Mouse (Mus musculus): ENCODE measurements around the gene Ywhaq. TPM values are rescaled to one million over a fixed set of nuclear protein-coding genes. Genes with fewer than 3 reads are reported as not detected.

Ywhaq gene
- polyA plus RNA-seq, 1 experiment: 101 TPM

DNA sequence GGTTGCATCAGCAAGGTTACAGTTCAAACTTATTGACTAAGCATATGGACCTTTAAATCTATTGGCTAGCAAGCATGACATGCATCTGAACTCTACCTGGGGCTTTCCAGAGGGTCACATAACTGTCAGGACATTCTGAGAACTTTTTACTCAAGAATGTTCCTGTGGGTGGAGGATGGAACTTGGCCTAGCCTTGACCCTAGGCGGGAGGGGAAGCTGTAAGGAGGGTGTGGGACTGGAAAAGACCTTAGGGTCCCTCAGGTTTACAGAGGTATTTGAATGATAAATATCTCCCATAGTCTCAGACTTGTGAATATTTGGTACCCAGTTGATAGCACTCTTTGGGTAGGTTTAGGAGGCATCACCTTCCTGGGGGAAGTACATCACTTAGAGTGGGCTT is 11.6 kb upstream of the Ywhaq start:
- Histone ChIP-seq H3K36me3 (ENCODE audit: control insufficient read depth, insufficient read depth, low read length) (no peaks in the 10 kb centered on the region), H3K27ac (ENCODE audit: control insufficient read depth, insufficient read depth, low read depth, low read length) (no peak overlapping the region), H3K27me3 (ENCODE audit: control insufficient read depth, insufficient read depth, low read length) (no peaks in the 10 kb centered on the region), H3K4me3 (ENCODE audit: control insufficient read depth, low read depth, low read length) (no peak overlapping the region), H3K4me1 (ENCODE audit: control insufficient read depth, insufficient read depth, low read length) (peaks cover 3% of the 10 kb centered on the region)
- TF ChIP-seq CTCF (IDR thresholded peaks at IDR 0.05; ENCODE audit: control insufficient read depth, insufficient read depth, insufficient replicate concordance, low read depth, low read length) (no peak), POLR2A (IDR thresholded peaks at IDR 0.05; ENCODE audit: control insufficient read depth, low read depth, low read length) (no peak)

DNA sequence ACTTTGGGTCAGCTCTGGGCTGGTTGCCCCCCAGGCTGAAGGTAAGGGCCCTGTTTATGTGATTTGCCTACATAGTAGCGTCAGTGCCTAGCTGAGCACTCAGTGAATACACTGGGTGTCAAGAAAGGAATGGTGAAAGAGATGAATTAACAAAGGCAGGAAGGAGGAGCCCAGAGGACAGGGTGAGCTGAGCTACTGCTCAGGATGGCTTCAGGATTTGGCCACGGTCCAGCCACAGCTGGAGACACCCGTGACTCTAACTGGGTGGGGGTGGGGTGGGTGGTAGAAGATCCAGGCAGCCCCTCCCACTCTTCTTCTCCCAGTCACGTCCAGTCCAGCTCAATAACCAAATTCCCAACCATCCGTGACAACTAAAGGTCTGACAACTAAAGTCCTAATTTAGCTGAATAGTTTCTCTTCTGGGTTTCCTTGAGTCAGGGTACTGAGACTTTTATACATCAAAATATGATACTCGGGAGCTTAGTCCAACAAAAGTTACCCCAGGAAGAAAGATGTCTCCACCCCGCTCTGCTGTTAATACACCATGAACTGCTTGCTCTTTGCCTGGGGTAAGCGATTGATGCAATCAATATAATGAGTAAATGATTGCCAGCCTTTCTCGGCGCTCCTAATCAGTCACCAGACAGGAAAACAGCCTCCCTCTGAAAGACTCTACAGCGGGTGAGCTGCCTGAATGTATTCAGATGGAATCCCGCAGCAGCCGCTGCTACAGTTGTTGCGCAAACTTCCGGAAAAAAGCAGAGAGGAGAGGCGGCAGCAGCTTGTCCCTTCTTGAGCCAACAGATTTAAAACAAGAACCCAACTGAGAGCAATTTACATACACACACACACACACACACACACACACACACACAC is 8.9 kb upstream of the Ywhaq start:
- no peak overlapping the region for H3K4me3 ChIP-seq (ENCODE audit: control insufficient read depth, low read depth, low read length)
- H3K36me3 ChIP-seq (ENCODE audit: control insufficient read depth, insufficient read depth, low read length): no peaks in the 10 kb centered on the region
- TF ChIP-seq POLR2A (IDR thresholded peaks at IDR 0.05; ENCODE audit: control insufficient read depth, low read depth, low read length) (no peak), CTCF (IDR thresholded peaks at IDR 0.05; ENCODE audit: control insufficient read depth, insufficient read depth, insufficient replicate concordance, low read depth, low read length) (no peak)
- peaks cover 3% of the 10 kb centered on the region for H3K4me1 ChIP-seq (ENCODE audit: control insufficient read depth, insufficient read depth, low read length)
- H3K27me3 ChIP-seq (ENCODE audit: control insufficient read depth, insufficient read depth, low read length): no peaks in the 10 kb centered on the region
- peak overlapping the region; percentile 45; the same call in 1 of the 2 replicates for H3K27ac ChIP-seq (ENCODE audit: control insufficient read depth, insufficient read depth, low read depth, low read length)

DNA sequence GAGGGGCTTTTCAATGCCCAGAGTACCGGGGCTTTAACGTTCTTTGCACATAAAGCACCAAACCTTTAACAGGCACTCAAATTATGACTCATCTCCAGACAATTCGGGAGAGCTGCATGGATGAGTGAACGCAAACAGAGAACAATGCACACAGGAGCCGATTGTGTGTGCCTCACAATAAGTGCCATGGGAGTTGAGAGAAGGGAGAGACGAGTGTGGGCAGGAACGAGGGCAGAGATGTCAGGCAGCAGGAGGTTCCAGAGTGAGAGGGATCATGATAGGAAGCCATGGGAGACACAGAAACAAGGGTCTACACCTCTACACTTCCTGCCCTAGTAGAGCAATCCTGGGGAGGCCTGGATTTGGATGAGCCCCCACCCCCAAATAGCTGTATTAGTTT is 7.2 kb upstream of the Ywhaq start:
- H3K27ac ChIP-seq (ENCODE audit: control insufficient read depth, insufficient read depth, low read depth, low read length): no peak overlapping the region
- H3K27me3 ChIP-seq (ENCODE audit: control insufficient read depth, insufficient read depth, low read length): no peaks in the 10 kb centered on the region
- H3K4me1 ChIP-seq (ENCODE audit: control insufficient read depth, insufficient read depth, low read length): peaks cover 3% of the 10 kb centered on the region
- TF ChIP-seq POLR2A (IDR thresholded peaks at IDR 0.05; ENCODE audit: control insufficient read depth, low read depth, low read length) (no peak), CTCF (IDR thresholded peaks at IDR 0.05; ENCODE audit: control insufficient read depth, insufficient read depth, insufficient replicate concordance, low read depth, low read length) (no peak)
- no peaks in the 10 kb centered on the region for H3K36me3 ChIP-seq (ENCODE audit: control insufficient read depth, insufficient read depth, low read length)
- no peak overlapping the region for H3K4me3 ChIP-seq (ENCODE audit: control insufficient read depth, low read depth, low read length)

DNA sequence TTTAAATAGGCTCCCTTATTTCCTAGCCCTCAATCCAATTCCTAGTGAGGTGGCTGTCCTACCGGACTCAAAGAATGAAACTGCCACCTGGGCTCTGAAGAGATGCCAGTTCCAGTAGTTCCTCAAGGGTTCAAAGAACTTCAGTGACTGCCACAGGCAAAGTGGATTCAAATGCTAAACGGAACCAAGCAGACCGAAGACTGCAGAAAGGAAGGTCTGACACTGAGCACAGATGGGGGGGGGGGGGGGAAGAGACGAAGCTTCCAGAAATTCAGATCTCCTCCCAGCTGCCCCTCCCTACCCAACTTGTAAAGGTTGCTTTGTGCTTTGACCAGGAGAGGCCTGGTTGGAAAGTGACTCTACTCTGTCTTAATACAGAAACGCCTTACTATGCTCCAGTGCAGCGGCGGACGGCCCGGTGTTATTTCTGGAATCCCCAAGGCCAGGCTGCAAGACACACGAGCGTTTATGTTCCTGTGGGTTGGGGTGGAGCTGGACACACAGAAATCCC is 1.2 kb upstream of the Ywhaq start:
- peak overlapping the region; percentile 93 for H3K4me3 ChIP-seq (ENCODE audit: control insufficient read depth, low read depth, low read length)
- peaks cover 4% of the 10 kb centered on the region for H3K4me1 ChIP-seq (ENCODE audit: control insufficient read depth, insufficient read depth, low read length)
- peak overlapping the region; percentile 75 for H3K27ac ChIP-seq (ENCODE audit: control insufficient read depth, insufficient read depth, low read depth, low read length)
- no peaks in the 10 kb centered on the region for H3K27me3 ChIP-seq (ENCODE audit: control insufficient read depth, insufficient read depth, low read length)
- TF ChIP-seq POLR2A (IDR thresholded peaks at IDR 0.05; ENCODE audit: control insufficient read depth, low read depth, low read length) (no peak), CTCF (IDR thresholded peaks at IDR 0.05; ENCODE audit: control insufficient read depth, insufficient read depth, insufficient replicate concordance, low read depth, low read length) (no peak)
- no peaks in the 10 kb centered on the region; the same call in 1 of the 2 replicates for H3K36me3 ChIP-seq (ENCODE audit: control insufficient read depth, insufficient read depth, low read length)

DNA sequence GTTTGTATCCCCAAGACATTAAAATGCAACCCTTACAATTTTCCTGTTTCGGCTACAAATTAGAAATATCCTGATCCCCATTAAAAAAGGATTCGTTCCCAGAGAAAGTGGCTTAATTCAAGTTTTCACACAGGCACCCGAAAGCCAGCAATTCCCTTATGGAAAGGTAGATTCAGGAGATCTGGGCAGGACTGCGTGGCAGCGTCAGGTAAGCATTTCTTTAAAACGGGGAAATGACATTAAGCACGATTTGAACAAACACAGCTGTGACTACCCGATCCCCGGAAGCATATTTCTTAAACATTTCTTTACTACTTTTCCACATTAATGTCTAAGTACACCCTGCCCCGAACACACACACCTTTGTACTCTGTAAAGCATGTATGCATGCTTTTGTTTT is 646 bp upstream of the Ywhaq start:
- peak overlapping the region; percentile 93 for H3K4me3 ChIP-seq (ENCODE audit: control insufficient read depth, low read depth, low read length)
- TF ChIP-seq CTCF (IDR thresholded peaks at IDR 0.05; ENCODE audit: control insufficient read depth, insufficient read depth, insufficient replicate concordance, low read depth, low read length) (no peak), POLR2A (IDR thresholded peaks at IDR 0.05; ENCODE audit: control insufficient read depth, low read depth, low read length) (no peak)
- H3K36me3 ChIP-seq (ENCODE audit: control insufficient read depth, insufficient read depth, low read length): no peaks in the 10 kb centered on the region; the same call in 1 of the 2 replicates
- no peaks in the 10 kb centered on the region for H3K27me3 ChIP-seq (ENCODE audit: control insufficient read depth, insufficient read depth, low read length)
- peaks cover 4% of the 10 kb centered on the region for H3K4me1 ChIP-seq (ENCODE audit: control insufficient read depth, insufficient read depth, low read length)
- peak overlapping the region; percentile 70 for H3K27ac ChIP-seq (ENCODE audit: control insufficient read depth, insufficient read depth, low read depth, low read length)

DNA sequence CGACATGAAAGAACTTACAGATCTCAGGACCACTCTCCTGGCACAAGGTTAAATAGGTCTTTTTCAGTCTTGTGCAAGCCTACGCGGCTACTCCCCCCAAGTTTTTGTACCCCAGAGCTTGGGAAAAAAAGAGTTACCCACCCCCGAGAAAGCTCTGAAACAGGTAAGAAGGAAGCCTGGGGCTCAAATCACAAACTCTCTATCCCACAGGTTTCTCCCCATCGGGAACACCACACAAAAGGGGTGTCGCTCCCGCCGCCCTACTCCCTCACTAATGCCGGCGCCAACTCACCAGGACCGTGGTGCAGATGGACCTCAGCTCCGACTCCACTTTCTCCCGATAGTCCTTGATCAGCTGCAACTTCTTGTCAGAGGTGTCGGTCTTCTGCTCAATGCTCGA is 931 bp downstream of the Ywhaq start:
- peak overlapping the region; percentile 95 for H3K4me3 ChIP-seq (ENCODE audit: control insufficient read depth, low read depth, low read length)
- no peaks in the 10 kb centered on the region; the same call in 1 of the 2 replicates for H3K36me3 ChIP-seq (ENCODE audit: control insufficient read depth, insufficient read depth, low read length)
- TF ChIP-seq POLR2A (IDR thresholded peaks at IDR 0.05; ENCODE audit: control insufficient read depth, low read depth, low read length) (no peak), CTCF (IDR thresholded peaks at IDR 0.05; ENCODE audit: control insufficient read depth, insufficient read depth, insufficient replicate concordance, low read depth, low read length) (no peak)
- H3K27me3 ChIP-seq (ENCODE audit: control insufficient read depth, insufficient read depth, low read length): no peaks in the 10 kb centered on the region
- H3K4me1 ChIP-seq (ENCODE audit: control insufficient read depth, insufficient read depth, low read length): peaks cover 4% of the 10 kb centered on the region
- H3K27ac ChIP-seq (ENCODE audit: control insufficient read depth, insufficient read depth, low read depth, low read length): peak overlapping the region; percentile 81

DNA sequence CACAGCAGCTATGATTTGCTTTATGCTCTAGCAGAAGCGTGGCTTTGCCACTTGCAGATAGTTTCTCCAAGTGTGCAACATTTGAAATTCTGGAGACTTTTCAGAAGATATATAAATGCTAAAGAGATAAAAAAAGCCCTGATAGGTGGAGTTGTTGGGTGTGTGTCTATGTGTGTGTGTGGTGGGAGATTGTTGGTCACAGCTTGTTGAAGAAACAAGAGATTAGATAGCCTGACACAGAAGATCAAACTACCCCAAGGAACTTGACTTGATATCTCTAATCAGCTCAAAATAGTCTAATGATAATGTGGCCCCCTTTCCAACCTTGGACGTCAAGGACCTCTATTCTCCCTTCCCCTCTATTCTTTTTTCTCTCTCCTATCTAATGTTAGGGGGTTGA is 6.8 kb downstream of the Ywhaq start:
- Histone ChIP-seq H3K27ac (ENCODE audit: control insufficient read depth, insufficient read depth, low read depth, low read length) (no peak overlapping the region), H3K4me1 (ENCODE audit: control insufficient read depth, insufficient read depth, low read length) (peaks cover 2% of the 10 kb centered on the region; the same call in 1 of the 2 replicates), H3K4me3 (ENCODE audit: control insufficient read depth, low read depth, low read length) (no peak overlapping the region), H3K36me3 (ENCODE audit: control insufficient read depth, insufficient read depth, low read length) (no peaks in the 10 kb centered on the region; the same call in 1 of the 2 replicates), H3K27me3 (ENCODE audit: control insufficient read depth, insufficient read depth, low read length) (no peaks in the 10 kb centered on the region)
- TF ChIP-seq POLR2A (IDR thresholded peaks at IDR 0.05; ENCODE audit: control insufficient read depth, low read depth, low read length) (no peak), CTCF (IDR thresholded peaks at IDR 0.05; ENCODE audit: control insufficient read depth, insufficient read depth, insufficient replicate concordance, low read depth, low read length) (no peak)

All from testis, adult 2 months (tissue).